Mouse (Mus musculus) c-Kit-positive CD71-positive TER-119-positive erythroid progenitor cells, embryonic 14.5 days (primary cell): ENCODE measurements around the gene Lamp1.
A peak's percentile ranks its signal among the peaks of the same experiment; 100 is the strongest.

Source experiments
- DNase-seq: peaks from one replicate; pipeline ENCODE4 v3.0.0-alpha.2; 2013; ENCODE audit warnings: low spot score

Lamp1 gene

GRCm38 (mm10) chr8:13201013-13201334, 42.0 kb downstream of the Lamp1 start:
- DNase-seq = no peak

GRCm38 (mm10) chr8:13202041-13202440, 43.1 kb downstream of the Lamp1 start:
- no peak for DNase-seq

DNA sequence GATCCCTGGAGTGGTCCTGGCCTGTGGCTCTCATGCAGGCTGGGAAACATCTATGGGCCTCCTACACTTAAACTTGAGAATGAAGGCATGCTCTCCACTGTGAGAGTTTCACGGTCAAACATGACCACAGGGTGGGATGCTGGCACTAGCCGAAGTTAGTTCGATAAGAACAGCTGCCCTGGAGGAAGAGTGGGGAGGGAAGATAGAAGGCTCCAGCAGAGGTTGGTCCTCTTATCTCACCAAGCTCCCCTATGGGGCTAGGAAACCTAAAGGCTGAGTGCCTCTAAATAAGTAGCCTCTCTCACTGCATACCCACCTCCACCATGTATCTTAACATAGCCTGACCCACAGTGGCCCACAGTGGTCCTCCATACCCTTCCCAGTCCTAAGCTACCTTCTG, 43.8 kb downstream of the Lamp1 start:
- peak; percentile 77 for DNase-seq

DNA sequence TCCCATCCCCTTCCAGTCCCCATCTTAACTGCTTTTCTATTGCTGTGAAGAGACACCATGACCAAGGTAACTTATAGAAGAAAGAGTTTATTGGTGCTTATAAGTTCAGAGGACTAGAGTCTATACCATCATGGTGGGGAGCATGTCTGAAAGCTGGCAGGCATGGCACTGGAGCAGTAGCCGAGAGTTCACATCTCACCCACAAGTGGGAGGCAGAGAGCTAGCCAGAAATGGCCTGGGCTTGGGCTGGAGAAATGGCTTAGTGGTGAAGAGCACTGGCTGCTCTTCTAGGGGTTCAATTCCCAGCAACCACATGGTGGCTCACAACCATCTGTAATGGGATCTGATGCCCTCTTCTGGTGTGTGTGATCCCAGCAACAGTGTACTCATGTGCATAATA, 44.5 kb downstream of the Lamp1 start:
- DNase-seq = peak; percentile 53

DNA sequence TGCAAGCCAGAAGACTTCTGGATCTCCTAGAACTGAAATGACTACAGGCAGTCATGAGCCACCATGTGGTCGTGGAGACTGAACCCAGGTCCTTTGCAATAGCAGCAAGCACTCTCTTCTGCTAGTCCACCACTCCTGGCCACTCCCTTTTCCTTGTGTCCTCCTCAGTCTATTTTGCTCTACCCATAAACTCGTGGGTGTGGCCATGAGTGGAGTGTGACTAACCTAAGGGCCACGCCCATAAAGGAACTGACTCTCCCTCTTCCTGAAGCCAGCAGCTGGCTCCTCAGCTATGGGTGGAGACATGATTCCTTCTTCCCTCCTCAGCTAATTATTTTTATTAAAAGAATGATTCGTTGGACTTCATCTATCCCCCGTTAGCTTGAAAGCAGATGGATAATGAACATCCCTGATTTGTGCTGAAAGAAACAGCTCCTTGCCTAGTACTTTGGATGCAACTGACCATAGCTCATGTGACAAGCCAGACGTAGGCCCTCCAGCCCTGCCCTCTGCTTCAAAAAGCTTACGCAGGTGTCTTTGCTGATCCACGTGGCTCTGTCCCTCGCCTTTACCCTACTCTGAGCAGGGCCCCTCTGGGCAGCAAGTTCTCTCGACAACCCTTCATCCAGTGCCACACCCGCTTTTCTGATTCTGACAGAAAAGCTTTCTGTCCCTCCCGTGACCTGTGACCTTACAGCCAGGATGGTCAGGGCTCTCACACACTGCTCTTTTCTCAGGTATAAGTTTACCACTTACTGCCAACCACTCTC, 45.6 kb downstream of the Lamp1 start:
- DNase-seq = peak; percentile 76

DNA sequence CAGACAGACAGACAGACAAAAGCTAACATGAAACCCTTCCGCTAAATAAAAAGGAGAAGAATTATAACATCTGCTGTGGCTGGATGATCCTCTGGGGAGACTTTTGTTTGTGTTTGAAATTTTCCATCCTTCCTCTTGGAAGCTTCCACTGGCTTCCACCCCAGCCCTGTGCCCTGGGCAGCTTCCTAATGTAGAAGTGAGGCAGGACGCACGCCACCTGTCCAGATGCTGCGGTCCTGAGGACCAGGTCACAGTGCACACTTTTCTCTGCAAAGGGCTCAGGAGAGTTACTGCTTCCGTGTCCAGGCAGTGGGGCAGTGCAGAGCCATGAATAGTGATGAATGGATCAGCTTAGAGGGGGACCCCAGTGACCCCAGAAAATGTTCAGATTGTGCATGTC, 46.4 kb downstream of the Lamp1 start:
- no peak for DNase-seq

DNA sequence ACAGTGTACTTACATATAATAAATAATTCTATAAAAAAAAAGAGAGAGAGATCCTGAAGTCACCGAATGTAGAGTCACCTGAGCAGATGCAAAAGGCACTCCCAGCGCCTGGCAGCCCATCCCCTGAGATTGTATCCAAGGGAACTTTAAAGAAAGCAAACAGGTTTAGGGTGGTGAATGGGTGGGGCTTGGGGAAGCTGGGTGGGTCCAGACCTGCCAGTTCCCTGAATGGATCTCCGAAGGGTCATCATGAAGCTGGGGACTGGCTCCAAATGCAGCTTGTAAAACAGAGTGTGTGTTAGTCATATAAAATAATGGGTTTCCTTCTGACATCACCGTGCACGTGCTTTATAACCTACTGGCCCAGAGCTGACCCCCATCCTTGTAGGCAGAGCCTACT, 47.3 kb downstream of the Lamp1 start:
- no peak for DNase-seq

- peak; percentile 64 for DNase-seq
Measured at GRCm38 (mm10) chr8:13208627-13209355, 49.8 kb downstream of the Lamp1 start.

DNA sequence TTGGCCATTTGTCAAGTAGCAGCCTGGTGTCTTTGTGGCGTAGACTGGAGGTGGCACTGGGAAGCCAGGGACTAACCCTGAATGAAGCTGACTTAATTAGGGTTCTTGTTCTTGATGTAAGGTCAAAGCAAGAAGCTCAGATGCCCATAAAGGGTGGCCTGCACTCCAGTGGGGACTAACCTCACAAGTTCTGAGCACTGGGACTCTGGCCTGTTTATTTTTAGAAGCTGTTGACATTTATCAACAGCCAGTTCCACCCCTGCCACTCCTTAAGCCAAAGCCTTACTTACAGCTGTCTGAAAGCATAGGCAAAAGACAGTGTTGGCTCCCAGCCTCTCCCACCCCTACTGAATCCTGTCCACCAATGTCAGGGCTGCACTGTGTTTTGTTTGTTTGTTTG, 50.8 kb downstream of the Lamp1 start:
- DNase-seq = no peak

DNA sequence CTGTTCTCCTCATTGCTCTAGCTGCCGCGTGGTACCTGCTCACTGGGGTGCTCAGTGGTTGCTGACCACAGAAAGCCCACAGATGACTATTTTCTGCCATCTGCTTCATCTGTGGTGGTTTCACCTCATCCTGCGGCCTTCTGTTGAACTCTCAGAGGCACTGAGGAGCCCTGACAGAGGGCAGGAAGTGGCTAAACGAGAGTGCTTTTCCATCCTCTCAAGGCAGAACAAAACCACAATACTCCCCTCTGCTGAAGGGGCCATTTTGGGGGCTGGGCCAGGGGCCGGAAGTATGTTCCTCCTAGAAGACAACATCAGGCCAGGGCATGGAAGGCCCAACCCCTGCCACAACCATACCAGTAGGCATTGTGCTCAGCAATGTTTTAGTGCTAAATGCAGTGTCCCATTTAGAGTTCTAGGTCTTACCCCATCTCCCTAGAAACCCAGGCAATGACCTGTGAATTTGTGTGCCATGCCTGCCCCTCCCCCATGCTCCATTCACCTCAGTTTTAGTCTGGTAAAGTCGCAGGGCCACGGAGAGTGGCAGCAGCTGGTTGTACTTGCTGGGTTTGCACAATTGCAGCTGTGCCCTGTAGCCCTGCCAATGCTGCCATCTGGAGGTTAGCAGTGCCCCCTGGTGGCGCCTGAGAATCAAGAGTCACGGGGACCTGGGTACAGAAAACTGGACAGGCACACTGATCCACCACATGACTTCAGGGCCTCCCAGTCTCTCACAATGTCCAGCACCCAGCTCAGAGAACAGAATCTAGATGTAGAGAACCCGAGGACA, 54.7 kb downstream of the Lamp1 start:
- DNase-seq = peak; percentile 81

DNA sequence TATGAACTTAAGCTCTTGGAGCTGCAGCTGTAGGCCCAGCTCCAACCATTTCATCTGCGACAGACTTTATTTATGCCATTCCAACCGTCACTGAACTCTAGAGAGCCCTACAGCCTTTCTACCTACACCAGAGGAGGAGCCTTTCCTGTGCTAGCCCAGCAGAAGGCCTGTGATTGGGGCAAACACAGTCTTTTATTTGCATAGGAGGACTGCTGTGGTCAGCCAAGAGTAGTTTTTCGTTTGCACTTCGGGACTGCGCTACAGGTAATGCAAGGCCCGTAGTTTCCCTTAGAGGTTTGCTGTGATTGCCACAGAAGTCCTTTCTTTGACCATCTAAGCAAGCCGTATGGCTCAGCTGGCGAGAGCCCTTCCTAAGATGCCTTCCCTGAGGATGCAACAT, 57.4 kb downstream of the Lamp1 start:
- DNase-seq = no peak

- no peak for DNase-seq
Measured at GRCm38 (mm10) chr8:13217093-13217492, 58.1 kb downstream of the Lamp1 start.

DNA sequence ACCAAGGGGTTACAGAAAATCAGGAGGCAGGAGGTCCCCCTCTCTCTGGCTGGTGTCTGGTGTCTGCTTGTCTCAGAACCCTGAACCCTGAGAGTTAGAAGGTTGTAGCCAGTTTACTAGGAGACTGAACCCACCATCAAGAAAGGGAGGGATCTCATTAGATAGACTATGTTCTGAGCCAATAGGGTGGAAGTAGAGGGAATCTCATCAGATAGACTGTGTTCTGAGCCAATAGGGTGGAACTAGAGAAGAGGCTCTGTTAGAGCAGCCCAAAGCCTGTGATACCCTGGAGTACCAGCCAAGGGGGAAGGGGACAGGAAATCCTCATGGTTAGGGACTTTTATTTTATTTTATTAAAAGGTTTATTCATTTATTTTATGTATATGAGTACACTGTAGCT, 59.0 kb downstream of the Lamp1 start:
- no peak for DNase-seq

GRCm38 (mm10) chr8:13218441-13218840, 59.5 kb downstream of the Lamp1 start:
- DNase-seq = no peak

GRCm38 (mm10) chr8:13224426-13224825, 65.5 kb downstream of the Lamp1 start:
- no peak for DNase-seq
